Mouse (Mus musculus): ENCODE data around the gene Ctla4. TPM values are rescaled to one million over a fixed set of nuclear protein-coding genes. Genes with fewer than 3 reads are reported as not detected.
A peak's percentile ranks its signal among the peaks of the same experiment; 100 is the strongest.

The Ctla4 gene
- polyA plus RNA-seq, 1 experiment from 2014 or later: not detected

GRCm38 (mm10) chr1:60857351-60858220 is 29.2 kb upstream of the Ctla4 start:
- Histone ChIP-seq H3K27me3 (ENCODE audit: low read depth, poor library complexity, severe bottlenecking) (no peaks in the 10 kb centered on the region), H3K27ac (no peak overlapping the region), H3K4me3 (no peak overlapping the region), H3K4me1 (peaks cover 7% of the 10 kb centered on the region; the same call in 1 of the 2 replicates), H3K9me3 (replicated peaks) (no peaks in the 10 kb centered on the region), H3K36me3 (no peaks in the 10 kb centered on the region)
- 83% methylated on average over 12 of the region's 12 CpGs for WGBS
- no peak for DNase-seq (ENCODE audit: low spot score)

- 84% methylated on average over 3 of the region's 3 CpGs for WGBS
- H3K4me1 ChIP-seq: peaks cover 22% of the 10 kb centered on the region
- H3K27me3 ChIP-seq (ENCODE audit: low read depth, poor library complexity, severe bottlenecking): no peaks in the 10 kb centered on the region
- no peak for DNase-seq (ENCODE audit: low spot score)
- no peaks in the 10 kb centered on the region for H3K36me3 ChIP-seq
- H3K27ac ChIP-seq: no peak overlapping the region
- no peaks in the 10 kb centered on the region for H3K9me3 ChIP-seq (replicated peaks)
- H3K4me3 ChIP-seq: no peak overlapping the region
These were observed 27.6 kb upstream of the Ctla4 start for GRCm38 (mm10) chr1:60859159-60859558.

- WGBS: 85% methylated on average over 3 of the region's 3 CpGs
- H3K27me3 ChIP-seq (ENCODE audit: low read depth, poor library complexity, severe bottlenecking): no peaks in the 10 kb centered on the region
- no peaks in the 10 kb centered on the region for H3K9me3 ChIP-seq (replicated peaks)
- H3K27ac ChIP-seq: no peak overlapping the region
- H3K4me1 ChIP-seq: peaks cover 22% of the 10 kb centered on the region
- no peak for DNase-seq (ENCODE audit: low spot score)
- no peak overlapping the region for H3K4me3 ChIP-seq
- no peaks in the 10 kb centered on the region for H3K36me3 ChIP-seq
These were observed 27.0 kb upstream of the Ctla4 start for GRCm38 (mm10) chr1:60859842-60860241.

- H3K9me3 ChIP-seq (replicated peaks): no peaks in the 10 kb centered on the region
- DNase-seq (ENCODE audit: low spot score): peak; percentile 40
- no peak overlapping the region for H3K4me3 ChIP-seq
- H3K36me3 ChIP-seq: no peaks in the 10 kb centered on the region
- H3K4me1 ChIP-seq: peaks cover 22% of the 10 kb centered on the region
- no peaks in the 10 kb centered on the region for H3K27me3 ChIP-seq (ENCODE audit: low read depth, poor library complexity, severe bottlenecking)
- 36% methylated on average over 3 of the region's 3 CpGs for WGBS
- no peak overlapping the region for H3K27ac ChIP-seq
These were observed 26.3 kb upstream of the Ctla4 start for GRCm38 (mm10) chr1:60860357-60860946.

- WGBS: 88% methylated on average over 5 of the region's 5 CpGs
- peaks cover 22% of the 10 kb centered on the region for H3K4me1 ChIP-seq
- no peak overlapping the region for H3K27ac ChIP-seq
- H3K9me3 ChIP-seq (replicated peaks): no peaks in the 10 kb centered on the region
- DNase-seq (ENCODE audit: low spot score): no peak
- no peaks in the 10 kb centered on the region for H3K36me3 ChIP-seq
- H3K27me3 ChIP-seq (ENCODE audit: low read depth, poor library complexity, severe bottlenecking): no peaks in the 10 kb centered on the region
- H3K4me3 ChIP-seq: no peak overlapping the region
These were observed 25.8 kb upstream of the Ctla4 start for GRCm38 (mm10) chr1:60860955-60861354.

- WGBS: 85% methylated on average over 5 of the region's 5 CpGs
- H3K36me3 ChIP-seq: no peaks in the 10 kb centered on the region
- H3K27me3 ChIP-seq (ENCODE audit: low read depth, poor library complexity, severe bottlenecking): no peaks in the 10 kb centered on the region
- H3K4me3 ChIP-seq: no peak overlapping the region
- no peak for DNase-seq (ENCODE audit: low spot score)
- no peak overlapping the region for H3K27ac ChIP-seq
- no peaks in the 10 kb centered on the region for H3K9me3 ChIP-seq (replicated peaks)
- peaks cover 22% of the 10 kb centered on the region for H3K4me1 ChIP-seq
These were observed 25.4 kb upstream of the Ctla4 start for GRCm38 (mm10) chr1:60861431-60861830.

GRCm38 (mm10) chr1:60862510-60862909 is 24.3 kb upstream of the Ctla4 start:
- H3K9me3 ChIP-seq (replicated peaks): no peaks in the 10 kb centered on the region
- H3K4me3 ChIP-seq: no peak overlapping the region
- peaks cover 22% of the 10 kb centered on the region for H3K4me1 ChIP-seq
- 71% methylated on average over 3 of the region's 3 CpGs for WGBS
- H3K27me3 ChIP-seq (ENCODE audit: low read depth, poor library complexity, severe bottlenecking): no peaks in the 10 kb centered on the region
- no peak for DNase-seq (ENCODE audit: low spot score)
- H3K27ac ChIP-seq: peak overlapping the region; percentile 64; the same call in 1 of the 2 replicates
- H3K36me3 ChIP-seq: no peaks in the 10 kb centered on the region

GRCm38 (mm10) chr1:60862951-60863461 is 23.8 kb upstream of the Ctla4 start:
- Histone ChIP-seq H3K36me3 (no peaks in the 10 kb centered on the region), H3K9me3 (replicated peaks) (no peaks in the 10 kb centered on the region), H3K4me1 (peaks cover 18% of the 10 kb centered on the region), H3K27me3 (ENCODE audit: low read depth, poor library complexity, severe bottlenecking) (no peaks in the 10 kb centered on the region), H3K27ac (peak overlapping the region; percentile 64), H3K4me3 (no peak overlapping the region)
- WGBS: 61% methylated on average over 13 of the region's 13 CpGs
- peak; percentile 37 for DNase-seq (ENCODE audit: low spot score)

- Histone ChIP-seq H3K27ac (no peak overlapping the region), H3K4me3 (no peak overlapping the region), H3K4me1 (peaks cover 18% of the 10 kb centered on the region), H3K9me3 (replicated peaks) (no peaks in the 10 kb centered on the region), H3K27me3 (ENCODE audit: low read depth, poor library complexity, severe bottlenecking) (no peaks in the 10 kb centered on the region), H3K36me3 (no peaks in the 10 kb centered on the region)
- 75% methylated on average over 3 of the region's 3 CpGs for WGBS
- no peak for DNase-seq (ENCODE audit: low spot score)
These were observed 23.1 kb upstream of the Ctla4 start for GRCm38 (mm10) chr1:60863701-60864100.

- no peaks in the 10 kb centered on the region for H3K9me3 ChIP-seq (replicated peaks)
- no peak overlapping the region for H3K27ac ChIP-seq
- WGBS: 93% methylated on average over 2 of the region's 2 CpGs
- no peak for DNase-seq (ENCODE audit: low spot score)
- H3K4me1 ChIP-seq: peaks cover 18% of the 10 kb centered on the region
- no peak overlapping the region for H3K4me3 ChIP-seq
- no peaks in the 10 kb centered on the region for H3K27me3 ChIP-seq (ENCODE audit: low read depth, poor library complexity, severe bottlenecking)
- no peaks in the 10 kb centered on the region for H3K36me3 ChIP-seq
These were observed 21.6 kb upstream of the Ctla4 start for GRCm38 (mm10) chr1:60865167-60865566.

GRCm38 (mm10) chr1:60866043-60866442 is 20.8 kb upstream of the Ctla4 start:
- Histone ChIP-seq H3K9me3 (replicated peaks) (no peaks in the 10 kb centered on the region), H3K4me3 (no peak overlapping the region), H3K27ac (no peak overlapping the region), H3K27me3 (ENCODE audit: low read depth, poor library complexity, severe bottlenecking) (no peaks in the 10 kb centered on the region), H3K4me1 (peaks cover 18% of the 10 kb centered on the region), H3K36me3 (no peaks in the 10 kb centered on the region)
- no peak for DNase-seq (ENCODE audit: low spot score)
- WGBS: 64% methylated on average over 5 of the region's 5 CpGs

- Histone ChIP-seq H3K4me3 (no peak overlapping the region), H3K4me1 (peaks cover 10% of the 10 kb centered on the region), H3K27ac (no peak overlapping the region), H3K27me3 (ENCODE audit: low read depth, poor library complexity, severe bottlenecking) (no peaks in the 10 kb centered on the region), H3K9me3 (replicated peaks) (no peaks in the 10 kb centered on the region), H3K36me3 (no peaks in the 10 kb centered on the region)
- DNase-seq (ENCODE audit: low spot score): no peak
- 79% methylated on average over 17 of the region's 17 CpGs for WGBS
These were observed 18.2 kb upstream of the Ctla4 start for GRCm38 (mm10) chr1:60868333-60869277.
